Mouse (Mus musculus) intestine, embryonic 16.5 days (tissue): Measurements from ENCODE around the gene Ndufs2. TPM values are rescaled to one million over a fixed set of nuclear protein-coding genes. Genes with fewer than 3 reads are reported as not detected.

Experiments
- ATAC-seq: fragments of 200-750 bp; cut with Nextera tagmentation; 2 replicates; pipeline ENCODE4 v1.8.0; 2017; ENCODE audit warnings: moderate TSS enrichment, moderate library complexity
- H3K27ac ChIP-seq: fragments of 300-500 bp; sonication (generic); 2 replicates; pipeline ENCODE4 v1.5.1; 2014; ENCODE audit warnings: mild to moderate bottlenecking, low read length
- H3K27me3 ChIP-seq: fragments of 300-500 bp; sonication (generic); replicated peaks from 2 replicates; pipeline ENCODE4 v1.6.1; 2014; ENCODE audit warnings: low read length, control low read depth, mixed read lengths; ENCODE audit not compliant: control insufficient read depth, insufficient read depth
- H3K36me3 ChIP-seq: fragments of 300-500 bp; sonication (generic); 2 replicates; pipeline ENCODE4 v1.6.1; 2014; ENCODE audit warnings: low read length, control low read depth; ENCODE audit not compliant: control insufficient read depth, insufficient read depth
- H3K4me1 ChIP-seq: fragments of 300-500 bp; sonication (generic); 2 replicates; pipeline ENCODE4 v1.6.1; 2014; ENCODE audit warnings: low read length, control low read depth, mixed read lengths; ENCODE audit not compliant: control insufficient read depth, insufficient read depth
- H3K4me2 ChIP-seq: fragments of 300-500 bp; sonication (generic); 2 replicates; pipeline ENCODE4 v1.6.1; 2014; ENCODE audit warnings: low read depth, low read length, control low read depth
- H3K4me3 ChIP-seq: fragments of 300-500 bp; sonication (generic); 2 replicates; pipeline ENCODE4 v1.5.1; 2014; ENCODE audit warnings: mild to moderate bottlenecking, low read length
- H3K9ac ChIP-seq: fragments of 300-500 bp; sonication (generic); 2 replicates; pipeline ENCODE4 v1.6.1; 2014; ENCODE audit warnings: low read depth, low read length
- H3K9me3 ChIP-seq: fragments of 300-500 bp; sonication (generic); 2 replicates; pipeline ENCODE4 v1.6.1; 2016; ENCODE audit warnings: low read length, control low read depth; ENCODE audit not compliant: control insufficient read depth
- WGBS: fragments of 180-500 bp; shearing (Covaris S2); extraction: QIAGEN DNeasy Blood & Tissue Kit; methylation state at CpG from one replicate; pipeline ENCODE4 v1.1.7; 2014; 5-methylcytosine and 5-hydroxymethylcytosine counted together
- polyA plus RNA-seq: library from polyadenylated mRNA; unstranded; fragments of >200 nt; fragmentation: Nextera tagmentation; extraction: Ambion mirVana; gene quantifications from 2 replicates; pipeline ENCODE4 v1.2.1, GENCODE M21; 2015

Gene Ndufs2
- polyA plus RNA-seq, 1 experiment from 2014 or later: 373 TPM

GRCm38 (mm10) chr1:171258921-171259320, 7.7 kb upstream of the Ndufs2 start:
- no peak overlapping the region for H3K4me2 ChIP-seq
- H3K4me3 ChIP-seq: no peak overlapping the region
- no peak overlapping the region for H3K27ac ChIP-seq
- no peaks in the 10 kb centered on the region for H3K27me3 ChIP-seq
- no peak overlapping the region for H3K9ac ChIP-seq
- peaks cover 19% of the 10 kb centered on the region for H3K4me1 ChIP-seq
- ATAC-seq: no peak
- H3K36me3 ChIP-seq: no peaks in the 10 kb centered on the region
- WGBS: 76% methylated on average over 17 of the region's 17 CpGs
- no peaks in the 10 kb centered on the region for H3K9me3 ChIP-seq

- WGBS: 86% methylated on average over 9 of the region's 9 CpGs
- no peak for ATAC-seq
Measured at GRCm38 (mm10) chr1:171257781-171258180, 6.6 kb upstream of the Ndufs2 start.

GRCm38 (mm10) chr1:171256937-171257548, 5.9 kb upstream of the Ndufs2 start:
- H3K4me1 ChIP-seq: peaks cover 16% of the 10 kb centered on the region
- H3K27me3 ChIP-seq: no peaks in the 10 kb centered on the region; the same call in 1 of the 2 replicates
- ATAC-seq: no peak; the same call in 1 of the 2 replicates
- H3K9ac ChIP-seq: no peak overlapping the region
- no peaks in the 10 kb centered on the region for H3K36me3 ChIP-seq
- H3K27ac ChIP-seq: no peak overlapping the region
- 61% methylated on average over 15 of the region's 15 CpGs for WGBS
- H3K9me3 ChIP-seq: no peaks in the 10 kb centered on the region
- H3K4me2 ChIP-seq: no peak overlapping the region
- no peak overlapping the region for H3K4me3 ChIP-seq

More at GRCm38 (mm10) chr1:171257781-171258180, 6.6 kb upstream of the Ndufs2 start:
- Histone ChIP-seq H3K4me2 (no peak overlapping the region), H3K9ac (no peak overlapping the region), H3K9me3 (no peaks in the 10 kb centered on the region), H3K4me1 (peaks cover 15% of the 10 kb centered on the region), H3K4me3 (no peak overlapping the region), H3K27me3 (no peaks in the 10 kb centered on the region), H3K27ac (no peak overlapping the region), H3K36me3 (no peaks in the 10 kb centered on the region)

- H3K4me1 ChIP-seq: peaks cover 21% of the 10 kb centered on the region
- H3K27ac ChIP-seq: no peak overlapping the region
- H3K9ac ChIP-seq: no peak overlapping the region
- ATAC-seq: no peak
- no peak overlapping the region for H3K4me3 ChIP-seq
- H3K36me3 ChIP-seq: no peaks in the 10 kb centered on the region
- no peak overlapping the region for H3K4me2 ChIP-seq
- H3K9me3 ChIP-seq: no peaks in the 10 kb centered on the region
- WGBS: 87% methylated on average over 24 of the region's 24 CpGs
- no peaks in the 10 kb centered on the region; the same call in 1 of the 2 replicates for H3K27me3 ChIP-seq
Measured at GRCm38 (mm10) chr1:171256095-171256818, 5.1 kb upstream of the Ndufs2 start.

- peak overlapping the region; percentile 46 for H3K9ac ChIP-seq
- peak overlapping the region; percentile 75 for H3K27ac ChIP-seq
- WGBS: 60% methylated on average over 17 of the region's 17 CpGs
- H3K27me3 ChIP-seq: no peaks in the 10 kb centered on the region; the same call in 1 of the 2 replicates
- peak overlapping the region; percentile 40 for H3K4me3 ChIP-seq
- no peaks in the 10 kb centered on the region for H3K36me3 ChIP-seq
- ATAC-seq: no peak
- H3K4me1 ChIP-seq: peaks cover 36% of the 10 kb centered on the region
- H3K9me3 ChIP-seq: no peaks in the 10 kb centered on the region
- H3K4me2 ChIP-seq: peak overlapping the region; percentile 49
Measured at GRCm38 (mm10) chr1:171252415-171252814, 1.2 kb upstream of the Ndufs2 start.

GRCm38 (mm10) chr1:171251594-171252324, 571 bp upstream of the Ndufs2 start:
- WGBS: 20% methylated on average over 13 of the region's 13 CpGs
- Histone ChIP-seq H3K36me3 (no peaks in the 10 kb centered on the region), H3K27me3 (no peaks in the 10 kb centered on the region; the same call in 1 of the 2 replicates), H3K4me2 (peak overlapping the region; percentile 49), H3K9me3 (no peaks in the 10 kb centered on the region), H3K27ac (peak overlapping the region; percentile 75), H3K4me1 (peaks cover 36% of the 10 kb centered on the region), H3K9ac (peak overlapping the region; percentile 46), H3K4me3 (peak overlapping the region; percentile 40)
- no peak for ATAC-seq

- H3K9ac ChIP-seq: peak within 1 kb of the TSS; percentile 46
- no peak for ATAC-seq
- H3K4me2 ChIP-seq: peak within 1 kb of the TSS; percentile 49
- H3K9me3 ChIP-seq: no peaks in the 10 kb centered on the region
- peaks cover 46% of the 10 kb centered on the region for H3K4me1 ChIP-seq
- 12% methylated on average over 5 of the region's 5 CpGs for WGBS
- peak within 1 kb of the TSS; percentile 75 for H3K27ac ChIP-seq
- peak within 1 kb of the TSS; percentile 40 for H3K4me3 ChIP-seq
- no peaks in the 10 kb centered on the region for H3K36me3 ChIP-seq
- no peaks in the 10 kb centered on the region; the same call in 1 of the 2 replicates for H3K27me3 ChIP-seq
Measured at GRCm38 (mm10) chr1:171249913-171250600, 1.1 kb downstream of the Ndufs2 start, which contains the start of gene Adamts4. Gene Adamts4, plus strand, starts transcription at chr1:171250421.

GRCm38 (mm10) chr1:171248386-171249226, 2.6 kb downstream of the Ndufs2 start:
- 52% methylated on average over 3 of the region's 3 CpGs for WGBS
- no peak overlapping the region for H3K9ac ChIP-seq
- 0 out of 2 replicates have a peak, but pooled peaks cover under 1% of the 10 kb centered on the region for H3K36me3 ChIP-seq
- no peak overlapping the region for H3K4me3 ChIP-seq
- H3K27ac ChIP-seq: peak overlapping the region; percentile 85
- peaks cover 46% of the 10 kb centered on the region for H3K4me1 ChIP-seq
- H3K27me3 ChIP-seq: no peaks in the 10 kb centered on the region; the same call in 1 of the 2 replicates
- no peaks in the 10 kb centered on the region for H3K9me3 ChIP-seq
- no peak for ATAC-seq
- H3K4me2 ChIP-seq: 0 out of 2 replicates have a peak overlapping the region, but pooled peaks have one; percentile 64
